Mouse (Mus musculus): Measurements from ENCODE around the gene Tbc1d22b. TPM values are rescaled to one million over a fixed set of nuclear protein-coding genes. Genes with fewer than 3 reads are reported as not detected.

The Tbc1d22b gene
- polyA plus RNA-seq, 1 experiment, result 13.6 TPM

DNA sequence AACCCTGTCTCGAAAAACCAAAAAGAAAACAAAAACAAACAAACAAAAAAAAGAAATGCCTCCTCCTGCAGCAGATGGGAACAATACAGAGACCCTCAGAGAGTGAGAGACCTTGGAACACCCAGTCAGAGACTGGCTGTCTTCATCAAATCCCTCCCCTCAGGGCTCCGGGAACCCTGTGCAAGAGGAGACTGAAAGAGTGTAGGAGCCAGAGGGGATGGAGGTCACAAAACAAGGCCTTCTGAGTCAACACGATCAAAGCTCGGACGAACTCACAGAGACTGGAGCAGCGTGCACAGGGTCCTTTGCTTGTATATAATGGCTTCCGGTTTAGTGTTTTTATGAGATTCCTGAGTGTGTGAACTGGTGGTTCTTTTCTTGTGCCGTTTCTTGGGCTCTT, 9.2 kb upstream of the Tbc1d22b start:
- Histone ChIP-seq H3K4me1 (ENCODE audit: control insufficient read depth, insufficient read depth, low read length) (0 out of 2 replicates have a peak, but pooled peaks cover 2% of the 10 kb centered on the region), H3K4me3 (ENCODE audit: insufficient read depth, low read length) (no peak overlapping the region), H3K27ac (ENCODE audit: insufficient read depth, low read length) (no peak overlapping the region)
- TF ChIP-seq POLR2A (IDR thresholded peaks at IDR 0.05; ENCODE audit: low read depth, low read length), result no peak
- no peak for TF ChIP-seq CTCF (IDR thresholded peaks at IDR 0.05; ENCODE audit: borderline replicate concordance, insufficient read depth, low read length)

DNA sequence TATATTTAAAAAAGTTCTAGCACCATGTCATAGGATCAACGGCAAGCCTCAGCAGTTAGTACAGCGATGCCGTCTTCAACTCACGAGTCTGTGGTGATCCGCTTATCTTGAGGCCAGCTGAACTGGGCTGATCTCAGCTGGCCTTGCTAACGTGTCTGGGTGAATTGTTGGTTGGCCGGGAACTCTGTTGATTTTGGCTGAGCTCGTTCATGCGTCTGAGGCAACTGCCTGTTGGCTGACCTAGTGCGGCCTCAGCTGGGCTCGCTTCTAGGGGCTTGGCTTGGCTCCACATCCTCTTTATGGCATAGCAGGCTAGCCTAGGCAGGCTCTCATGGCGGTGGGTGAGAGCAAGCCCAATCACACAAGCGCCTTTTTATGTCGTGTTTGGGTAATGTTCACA, 8.2 kb upstream of the Tbc1d22b start:
- Histone ChIP-seq H3K4me3 (ENCODE audit: insufficient read depth, low read length) (no peak overlapping the region), H3K4me1 (ENCODE audit: control insufficient read depth, insufficient read depth, low read length) (0 out of 2 replicates have a peak, but pooled peaks cover 2% of the 10 kb centered on the region), H3K27ac (ENCODE audit: insufficient read depth, low read length) (peak overlapping the region; percentile 13; the same call in 1 of the 2 replicates)
- TF ChIP-seq CTCF (IDR thresholded peaks at IDR 0.05; ENCODE audit: borderline replicate concordance, insufficient read depth, low read length) (no peak), POLR2A (IDR thresholded peaks at IDR 0.05; ENCODE audit: low read depth, low read length) (no peak)

GRCm38 (mm10) chr17:29542831-29543690, 6.5 kb upstream of the Tbc1d22b start:
- Histone ChIP-seq H3K4me3 (ENCODE audit: insufficient read depth, low read length) (no peak overlapping the region), H3K27ac (ENCODE audit: insufficient read depth, low read length) (no peak overlapping the region), H3K4me1 (ENCODE audit: control insufficient read depth, insufficient read depth, low read length) (0 out of 2 replicates have a peak, but pooled peaks cover 2% of the 10 kb centered on the region)
- no peak for TF ChIP-seq CTCF (IDR thresholded peaks at IDR 0.05; ENCODE audit: borderline replicate concordance, insufficient read depth, low read length)
- TF ChIP-seq POLR2A (IDR thresholded peaks at IDR 0.05; ENCODE audit: low read depth, low read length), result no peak

GRCm38 (mm10) chr17:29544064-29544463, 5.5 kb upstream of the Tbc1d22b start:
- Histone ChIP-seq H3K4me3 (ENCODE audit: insufficient read depth, low read length) (no peak overlapping the region), H3K27ac (ENCODE audit: insufficient read depth, low read length) (no peak overlapping the region), H3K4me1 (ENCODE audit: control insufficient read depth, insufficient read depth, low read length) (0 out of 2 replicates have a peak, but pooled peaks cover 2% of the 10 kb centered on the region)
- TF ChIP-seq CTCF (IDR thresholded peaks at IDR 0.05; ENCODE audit: borderline replicate concordance, insufficient read depth, low read length), result no peak
- no peak for TF ChIP-seq POLR2A (IDR thresholded peaks at IDR 0.05; ENCODE audit: low read depth, low read length)

GRCm38 (mm10) chr17:29545241-29545640, 4.3 kb upstream of the Tbc1d22b start:
- 0 out of 2 replicates have a peak, but pooled peaks cover 2% of the 10 kb centered on the region for H3K4me1 ChIP-seq (ENCODE audit: control insufficient read depth, insufficient read depth, low read length)
- TF ChIP-seq POLR2A (IDR thresholded peaks at IDR 0.05; ENCODE audit: low read depth, low read length) (no peak), CTCF (IDR thresholded peaks at IDR 0.05; ENCODE audit: borderline replicate concordance, insufficient read depth, low read length) (no peak)
- no peak overlapping the region for H3K4me3 ChIP-seq (ENCODE audit: insufficient read depth, low read length)
- no peak overlapping the region for H3K27ac ChIP-seq (ENCODE audit: insufficient read depth, low read length)

- no peak overlapping the region for H3K4me3 ChIP-seq (ENCODE audit: insufficient read depth, low read length)
- no peak overlapping the region for H3K27ac ChIP-seq (ENCODE audit: insufficient read depth, low read length)
- H3K4me1 ChIP-seq (ENCODE audit: control insufficient read depth, insufficient read depth, low read length), result peaks cover 6% of the 10 kb centered on the region; the same call in 1 of the 2 replicates
- no peak for TF ChIP-seq POLR2A (IDR thresholded peaks at IDR 0.05; ENCODE audit: low read depth, low read length)
- TF ChIP-seq CTCF (IDR thresholded peaks at IDR 0.05; ENCODE audit: borderline replicate concordance, insufficient read depth, low read length), result no peak
Observed at GRCm38 (mm10) chr17:29548494-29548893, 1.1 kb upstream of the Tbc1d22b start.

DNA sequence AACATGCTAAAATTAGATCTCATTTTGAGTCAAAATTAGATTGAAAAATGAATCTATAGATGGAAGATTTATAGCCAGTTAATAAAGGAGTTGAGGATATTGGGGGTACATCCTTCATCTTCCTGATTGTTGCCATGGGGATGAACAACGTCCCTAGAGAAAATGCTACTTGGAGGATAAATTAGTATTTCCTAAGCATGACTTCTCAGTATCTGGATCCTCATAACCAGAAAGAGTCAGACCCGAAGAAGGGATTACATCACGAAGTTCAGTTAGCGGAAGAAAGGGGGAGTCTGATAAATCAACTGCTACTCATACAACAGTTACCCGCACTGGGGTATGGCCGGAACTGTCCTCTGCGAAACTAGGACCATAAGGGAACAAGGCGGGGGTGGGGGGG, 591 bp upstream of the Tbc1d22b start:
- H3K4me3 ChIP-seq (ENCODE audit: insufficient read depth, low read length), result no peak overlapping the region

DNA sequence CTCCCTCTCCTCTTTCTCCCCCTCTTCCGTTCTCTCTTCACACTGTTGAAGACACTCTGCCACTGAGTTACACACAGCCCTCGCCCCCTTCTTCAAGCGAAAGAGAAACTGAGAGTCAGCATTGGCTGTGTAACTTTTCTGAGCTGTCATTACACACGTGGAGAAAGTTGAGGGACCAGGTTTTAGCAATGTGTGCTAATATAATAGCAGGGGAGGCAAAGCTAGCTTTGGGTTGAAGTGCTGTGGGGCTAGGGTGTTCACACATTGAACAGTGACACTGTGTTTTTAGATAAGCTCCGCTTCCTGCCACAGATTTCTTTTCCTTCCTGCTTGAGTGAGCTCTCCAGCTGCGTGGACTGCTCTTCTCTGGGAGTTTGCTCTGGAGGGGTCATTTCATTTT, 1.4 kb downstream of the Tbc1d22b start:
- H3K27ac ChIP-seq (ENCODE audit: insufficient read depth, low read length), result no peak overlapping the region
- no peak overlapping the region for H3K4me3 ChIP-seq (ENCODE audit: insufficient read depth, low read length)
- H3K4me1 ChIP-seq (ENCODE audit: control insufficient read depth, insufficient read depth, low read length), result peaks cover 6% of the 10 kb centered on the region; the same call in 1 of the 2 replicates
- no peak for TF ChIP-seq CTCF (IDR thresholded peaks at IDR 0.05; ENCODE audit: borderline replicate concordance, insufficient read depth, low read length)
- no peak for TF ChIP-seq POLR2A (IDR thresholded peaks at IDR 0.05; ENCODE audit: low read depth, low read length)

More for the DNA sequence above, 591 bp upstream of the Tbc1d22b start:
- Histone ChIP-seq H3K27ac (ENCODE audit: insufficient read depth, low read length) (no peak overlapping the region), H3K4me1 (ENCODE audit: control insufficient read depth, insufficient read depth, low read length) (peaks cover 6% of the 10 kb centered on the region; the same call in 1 of the 2 replicates)
- TF ChIP-seq CTCF (IDR thresholded peaks at IDR 0.05; ENCODE audit: borderline replicate concordance, insufficient read depth, low read length) (no peak), POLR2A (IDR thresholded peaks at IDR 0.05; ENCODE audit: low read depth, low read length) (no peak)

DNA sequence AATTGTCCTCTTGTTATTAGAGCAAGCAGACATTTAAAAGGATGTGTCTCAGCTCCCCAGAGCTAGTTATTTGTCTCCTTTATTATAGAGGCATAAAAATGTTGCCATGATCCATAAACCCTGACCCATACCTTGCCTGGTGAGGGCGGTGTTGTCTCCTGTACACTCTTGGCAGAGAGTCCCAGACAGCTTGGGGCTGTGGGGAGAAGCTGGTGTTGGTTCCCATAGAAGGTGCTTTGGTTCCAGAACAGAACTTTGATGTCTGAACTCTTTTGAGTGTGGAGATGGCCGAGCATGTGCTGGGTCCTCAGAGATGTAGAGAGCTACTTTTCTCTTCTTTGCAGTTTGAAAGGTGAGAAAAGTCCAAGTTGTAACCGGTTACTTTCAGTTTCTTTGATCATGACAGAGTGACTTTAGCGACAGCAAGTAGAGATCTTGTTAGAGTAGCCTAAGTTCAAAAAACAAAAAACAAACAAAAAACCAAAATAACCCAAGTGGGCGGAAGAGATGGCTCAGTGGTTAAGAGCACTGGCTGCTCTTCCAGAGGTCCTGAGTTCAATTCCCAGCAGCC, 2.7 kb downstream of the Tbc1d22b start, which contains the start of gene Tmem217:
Gene Tmem217, minus strand, starts transcription at position 224 of the 571 bp plus-strand sequence.
- Histone ChIP-seq H3K27ac (ENCODE audit: insufficient read depth, low read length) (no peak within 1 kb of the TSS), H3K4me3 (ENCODE audit: insufficient read depth, low read length) (no peak within 1 kb of the TSS), H3K4me1 (ENCODE audit: control insufficient read depth, insufficient read depth, low read length) (peaks cover 6% of the 10 kb centered on the region; the same call in 1 of the 2 replicates)
- TF ChIP-seq POLR2A (IDR thresholded peaks at IDR 0.05; ENCODE audit: low read depth, low read length) (no peak), CTCF (IDR thresholded peaks at IDR 0.05; ENCODE audit: borderline replicate concordance, insufficient read depth, low read length) (no peak)

All from embryonic fibroblast, embryonic 13.5 days (primary cell).